Mouse (Mus musculus): ENCODE data around the gene Rd3. TPM values are rescaled to one million over a fixed set of nuclear protein-coding genes. Genes with fewer than 3 reads are reported as not detected.

Rd3 gene
- polyA plus RNA-seq, 1 experiment, result 0.52 TPM

GRCm38 (mm10) chr1:191945756-191946155, 31.4 kb upstream of the Rd3 start:
- TF ChIP-seq POLR2A (IDR thresholded peaks at IDR 0.05; ENCODE audit: extremely low read depth, insufficient read depth, low read length), result no peak
- TF ChIP-seq CTCF (IDR thresholded peaks at IDR 0.05; ENCODE audit: extremely low read depth, insufficient read depth, low read length), result no peak
- Histone ChIP-seq H3K4me3 (ENCODE audit: insufficient read depth, low read length) (no peak overlapping the region), H3K27ac (ENCODE audit: insufficient read depth, low read length) (no peak overlapping the region), H3K4me1 (ENCODE audit: control insufficient read depth, insufficient read depth, low read length) (peaks cover 4% of the 10 kb centered on the region)

GRCm38 (mm10) chr1:191946261-191946660, 30.9 kb upstream of the Rd3 start:
- H3K4me3 ChIP-seq (ENCODE audit: insufficient read depth, low read length), result no peak overlapping the region
- no peak for TF ChIP-seq CTCF (IDR thresholded peaks at IDR 0.05; ENCODE audit: extremely low read depth, insufficient read depth, low read length)
- no peak for TF ChIP-seq POLR2A (IDR thresholded peaks at IDR 0.05; ENCODE audit: extremely low read depth, insufficient read depth, low read length)

GRCm38 (mm10) chr1:191946835-191947234, 30.3 kb upstream of the Rd3 start:
- Histone ChIP-seq H3K4me1 (ENCODE audit: control insufficient read depth, insufficient read depth, low read length) (peaks cover 4% of the 10 kb centered on the region), H3K27ac (ENCODE audit: insufficient read depth, low read length) (no peak overlapping the region), H3K4me3 (ENCODE audit: insufficient read depth, low read length) (no peak overlapping the region)
- TF ChIP-seq POLR2A (IDR thresholded peaks at IDR 0.05; ENCODE audit: extremely low read depth, insufficient read depth, low read length), result no peak
- TF ChIP-seq CTCF (IDR thresholded peaks at IDR 0.05; ENCODE audit: extremely low read depth, insufficient read depth, low read length), result no peak

More at GRCm38 (mm10) chr1:191946261-191946660, 30.9 kb upstream of the Rd3 start:
- peaks cover 4% of the 10 kb centered on the region for H3K4me1 ChIP-seq (ENCODE audit: control insufficient read depth, insufficient read depth, low read length)
- no peak overlapping the region for H3K27ac ChIP-seq (ENCODE audit: insufficient read depth, low read length)

- Histone ChIP-seq H3K27ac (ENCODE audit: insufficient read depth, low read length) (no peak overlapping the region), H3K4me3 (ENCODE audit: insufficient read depth, low read length) (no peak overlapping the region), H3K4me1 (ENCODE audit: control insufficient read depth, insufficient read depth, low read length) (peaks cover 4% of the 10 kb centered on the region)
- TF ChIP-seq POLR2A (IDR thresholded peaks at IDR 0.05; ENCODE audit: extremely low read depth, insufficient read depth, low read length) (no peak), CTCF (IDR thresholded peaks at IDR 0.05; ENCODE audit: extremely low read depth, insufficient read depth, low read length) (no peak)
Observed at GRCm38 (mm10) chr1:191947796-191948195, 29.4 kb upstream of the Rd3 start.

- H3K27ac ChIP-seq (ENCODE audit: insufficient read depth, low read length), result no peak overlapping the region
- peaks cover 4% of the 10 kb centered on the region for H3K4me1 ChIP-seq (ENCODE audit: control insufficient read depth, insufficient read depth, low read length)
- TF ChIP-seq CTCF (IDR thresholded peaks at IDR 0.05; ENCODE audit: extremely low read depth, insufficient read depth, low read length) (no peak), POLR2A (IDR thresholded peaks at IDR 0.05; ENCODE audit: extremely low read depth, insufficient read depth, low read length) (no peak)
- no peak overlapping the region for H3K4me3 ChIP-seq (ENCODE audit: insufficient read depth, low read length)
Observed at GRCm38 (mm10) chr1:191948600-191948999, 28.6 kb upstream of the Rd3 start.

GRCm38 (mm10) chr1:191950611-191951010, 26.6 kb upstream of the Rd3 start:
- TF ChIP-seq POLR2A (IDR thresholded peaks at IDR 0.05; ENCODE audit: extremely low read depth, insufficient read depth, low read length) (no peak), CTCF (IDR thresholded peaks at IDR 0.05; ENCODE audit: extremely low read depth, insufficient read depth, low read length) (no peak)
- Histone ChIP-seq H3K27ac (ENCODE audit: insufficient read depth, low read length) (peak overlapping the region; percentile 62; the same call in 1 of the 2 replicates), H3K4me1 (ENCODE audit: control insufficient read depth, insufficient read depth, low read length) (peaks cover 4% of the 10 kb centered on the region), H3K4me3 (ENCODE audit: insufficient read depth, low read length) (no peak overlapping the region)

- no peak overlapping the region for H3K4me3 ChIP-seq (ENCODE audit: insufficient read depth, low read length)
- H3K4me1 ChIP-seq (ENCODE audit: control insufficient read depth, insufficient read depth, low read length), result peaks cover 4% of the 10 kb centered on the region
- no peak overlapping the region for H3K27ac ChIP-seq (ENCODE audit: insufficient read depth, low read length)
- TF ChIP-seq CTCF (IDR thresholded peaks at IDR 0.05; ENCODE audit: extremely low read depth, insufficient read depth, low read length) (no peak), POLR2A (IDR thresholded peaks at IDR 0.05; ENCODE audit: extremely low read depth, insufficient read depth, low read length) (no peak)
Observed at GRCm38 (mm10) chr1:191952733-191953335, 24.3 kb upstream of the Rd3 start.

GRCm38 (mm10) chr1:191955101-191955500, 22.1 kb upstream of the Rd3 start:
- Histone ChIP-seq H3K27ac (ENCODE audit: insufficient read depth, low read length) (peak overlapping the region; percentile 17; the same call in 1 of the 2 replicates), H3K4me3 (ENCODE audit: insufficient read depth, low read length) (no peak overlapping the region), H3K4me1 (ENCODE audit: control insufficient read depth, insufficient read depth, low read length) (peaks cover 4% of the 10 kb centered on the region)
- TF ChIP-seq POLR2A (IDR thresholded peaks at IDR 0.05; ENCODE audit: extremely low read depth, insufficient read depth, low read length), result no peak
- TF ChIP-seq CTCF (IDR thresholded peaks at IDR 0.05; ENCODE audit: extremely low read depth, insufficient read depth, low read length), result no peak

- TF ChIP-seq CTCF (IDR thresholded peaks at IDR 0.05; ENCODE audit: extremely low read depth, insufficient read depth, low read length) (no peak), POLR2A (IDR thresholded peaks at IDR 0.05; ENCODE audit: extremely low read depth, insufficient read depth, low read length) (no peak)
- peak overlapping the region; percentile 58; the same call in 1 of the 2 replicates for H3K27ac ChIP-seq (ENCODE audit: insufficient read depth, low read length)
Observed at GRCm38 (mm10) chr1:191956261-191956660, 20.9 kb upstream of the Rd3 start.

GRCm38 (mm10) chr1:191956871-191957270, 20.3 kb upstream of the Rd3 start:
- no peak overlapping the region for H3K4me3 ChIP-seq (ENCODE audit: insufficient read depth, low read length)
- H3K4me1 ChIP-seq (ENCODE audit: control insufficient read depth, insufficient read depth, low read length), result no peaks in the 10 kb centered on the region
- TF ChIP-seq POLR2A (IDR thresholded peaks at IDR 0.05; ENCODE audit: extremely low read depth, insufficient read depth, low read length), result no peak
- no peak for TF ChIP-seq CTCF (IDR thresholded peaks at IDR 0.05; ENCODE audit: extremely low read depth, insufficient read depth, low read length)
- peak overlapping the region; percentile 58 for H3K27ac ChIP-seq (ENCODE audit: insufficient read depth, low read length)

More at GRCm38 (mm10) chr1:191956261-191956660, 20.9 kb upstream of the Rd3 start:
- Histone ChIP-seq H3K4me1 (ENCODE audit: control insufficient read depth, insufficient read depth, low read length) (no peaks in the 10 kb centered on the region), H3K4me3 (ENCODE audit: insufficient read depth, low read length) (no peak overlapping the region)
